Mouse (Mus musculus) cortical plate, adult 2 months (tissue): ENCODE measurements at regions not wholly inside any gene's neighbourhood (a gene's known extent, or its start where the extent isn't known, plus 50 kb on each side); places are given as distances from the start of the nearest gene placed in this dataset.

Experiments
- CTCF ChIP-seq: fragments of 200-500 bp; IDR thresholded peaks from 2 replicates; pipeline ENCODE4 v1.5.1; 2011; ENCODE audit warnings: mild to moderate bottlenecking, control low read depth, low read length; ENCODE audit not compliant: insufficient read depth; ENCODE audit errors: extremely low read depth
- POLR2A ChIP-seq: fragments of 200-500 bp; IDR thresholded peaks from 2 replicates; pipeline ENCODE4 v1.6.1; 2011; ENCODE audit warnings: mild to moderate bottlenecking, low read length, control low read depth; ENCODE audit not compliant: insufficient read depth; ENCODE audit errors: extremely low read depth

- no peak for TF ChIP-seq POLR2A
- TF ChIP-seq CTCF = no peak
Measured at GRCm38 (mm10) chr12:17112781-17113464, 63.8 kb downstream of the Kcnf1 start.
